Comparison of ENCODE assay signal across 15 mouse cellular contexts in the genomic region with DNA sequence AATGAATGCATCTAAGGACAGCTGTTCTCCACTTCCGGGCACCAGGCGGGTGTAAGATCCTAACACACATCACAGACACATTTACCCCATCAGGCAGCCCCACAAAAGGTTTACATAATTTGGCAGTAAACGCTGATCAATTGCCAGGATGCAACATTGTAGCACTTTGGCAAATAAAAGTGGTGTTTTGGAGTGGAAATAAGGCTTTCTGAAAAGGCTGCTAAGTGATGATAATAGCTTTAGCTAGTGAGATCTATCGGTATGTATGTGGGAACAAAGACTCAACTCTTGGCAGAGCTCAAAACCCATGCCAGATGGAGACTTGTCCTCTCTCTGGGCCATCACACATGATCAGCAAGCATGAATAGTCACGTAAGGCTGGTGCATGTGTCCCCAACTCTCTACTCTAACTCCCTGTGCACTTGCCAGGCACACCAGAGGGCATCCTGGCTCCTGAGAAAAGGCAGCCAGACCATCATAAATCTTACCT. TPM values are rescaled to one million over a fixed set of nuclear protein-coding genes. Genes with fewer than 3 reads are reported as not detected.
DNase-seq lines count a peak whose midpoint lies in the region; ATAC-seq and TF ChIP-seq lines count a peak whose summit lies in the region.
"Had no signal": no experiment of that assay in that cellular context is flagged by ENCODE, and none has a peak within 500 bp of the region (broad histone marks: within the 10 kb centered on the region; RNA-seq: fewer than 3 reads in every experiment).

No protein-coding gene starts in this region.

- no peak; the same call in 1 of the 2 replicates for TF ChIP-seq CTCF in kidney, adult 2 months (conservative IDR thresholded peaks at IDR 0.05; ENCODE audit: insufficient read depth, insufficient read length, low read depth, low read length)

- WGBS in kidney, adult 2 months: 63% methylated on average over 5 of the region's 5 CpGs
- 85% methylated on average over 5 of the region's 5 CpGs for WGBS in kidney, embryonic 16.5 days

- no peaks in the 10 kb centered on the region for H3K27me3 ChIP-seq in kidney, adult 2 months (replicated peaks; ENCODE audit: control insufficient read depth, insufficient read depth, low read length)
- H3K27me3 ChIP-seq in kidney, embryonic 16.5 days (ENCODE audit: insufficient read depth, low read length): no peaks in the 10 kb centered on the region
- H3K27me3 ChIP-seq: limb, embryonic 13.5 days; Patski had no signal

- ATAC-seq in kidney, embryonic 16.5 days (ENCODE audit: low FRiP score, low TSS enrichment): no peak
- no peak for ATAC-seq in monocyte, adult 5-6 weeks (replicated peaks; ENCODE audit: insufficient number of reproducible peaks, low FRiP score, low TSS enrichment, poor library complexity, severe bottlenecking)
- ATAC-seq: Patski had no signal

- no peak overlapping the region for H3K9ac ChIP-seq in kidney, embryonic 16.5 days (replicated peaks; ENCODE audit: low read length)
- H3K9ac ChIP-seq: limb, embryonic 13.5 days had no signal

- no peak overlapping the region for H3K4me3 ChIP-seq in kidney, adult 2 months (ENCODE audit: insufficient read depth, low read depth, low read length)
- H3K4me3 ChIP-seq in kidney, embryonic 16.5 days (ENCODE audit: low read length): no peak overlapping the region
- H3K4me3 ChIP-seq: gastrocnemius, adult 2 months; limb, embryonic 13.5 days had no signal

- peaks cover 6% of the 10 kb centered on the region; the same call in 1 of the 2 replicates for H3K36me3 ChIP-seq in kidney, adult 2 months (ENCODE audit: control insufficient read depth, insufficient read depth, low read length)
- peaks cover 17% of the 10 kb centered on the region for H3K36me3 ChIP-seq in kidney, embryonic 16.5 days (ENCODE audit: insufficient read depth, low read length)

- H3K4me2 ChIP-seq in kidney, embryonic 16.5 days (replicated peaks; ENCODE audit: low read depth, low read length): no peak overlapping the region
- H3K4me2 ChIP-seq: heart, embryonic 11.5 days; limb, embryonic 13.5 days had no signal

- peak; percentile 35 for DNase-seq in kidney, adult 2 months
- peak; percentile 36 for DNase-seq in lung, postnatal 10 days
- no peak for DNase-seq in lung, postnatal 4 days
- DNase-seq in cerebellum, adult 11-12 months: peak; percentile 95
- DNase-seq in cerebellum, postnatal 36 days: peak; percentile 84 to 87
- DNase-seq in frontal cortex, postnatal 25 days (ENCODE audit: low spot score in 2 of 2): no peak
- DNase-seq: adrenal gland, adult 2 months; gastrocnemius, adult 2 months; right cerebral cortex, adult 18-20 months; thymus, adult 2 months had no signal

- peaks cover 57% of the 10 kb centered on the region for H3K4me1 ChIP-seq in kidney, adult 2 months (ENCODE audit: control insufficient read depth, insufficient read depth, low read length)
- no peaks in the 10 kb centered on the region for H3K4me1 ChIP-seq in kidney, embryonic 16.5 days (ENCODE audit: insufficient read depth, low read length)

- peak overlapping the region; percentile 53 for H3K27ac ChIP-seq in kidney, adult 2 months (ENCODE audit: insufficient read depth, low read depth, low read length)
- no peak overlapping the region for H3K27ac ChIP-seq in kidney, embryonic 16.5 days (ENCODE audit: low read length)
- H3K27ac ChIP-seq: gastrocnemius, adult 2 months; limb, embryonic 13.5 days had no signal

- no peak for TF ChIP-seq POLR2A in kidney, adult 2 months (IDR thresholded peaks at IDR 0.05; ENCODE audit: low read depth, low read length)

- H3K9me3 ChIP-seq in kidney, embryonic 16.5 days (ENCODE audit: low read length): no peaks in the 10 kb centered on the region
- H3K9me3 ChIP-seq: limb, embryonic 13.5 days had no signal

RNA-seq across cellular contexts. Expression of a gene that starts 42.5 kb away (rescaled TPM):
- 86.3 and 105 TPM in 2 replicates for polyA plus RNA-seq in kidney, adult 2 months (2012; rRNA removed)
- polyA plus RNA-seq in kidney, embryonic 16.5 days (2015; fragmentation: Nextera tagmentation; extraction: Ambion mirVana): 30.9 and 33.2 TPM in 2 replicates
- 0.32 to 1.9 TPM in 2 of 3 replicates, not detected in the other for total RNA-seq in monocyte, adult 5-6 weeks (2017)

Comparison
In these comparisons a context has a peak if more than half of its experiments do, and no peak if none do; other contexts are left out.
1. DNase-seq: peak in kidney, adult 2 months (single experiment), lung, postnatal 10 days (single experiment), cerebellum, adult 11-12 months (single experiment) and cerebellum, postnatal 36 days (2 of 2); none in lung, postnatal 4 days (0 of 2) and frontal cortex, postnatal 25 days (0 of 2).